Mouse (Mus musculus): ENCODE results near the gene Gcn1l1. TPM values are rescaled to one million over a fixed set of nuclear protein-coding genes. Genes with fewer than 3 reads are reported as not detected.

The Gcn1l1 gene
- total and polyA plus RNA-seq, 3 experiments = 18.2 to 81.9 (median 62.9) TPM

Other genes starting within 250 kb of the Gcn1l1 start
- 73.4 and 82.8 TPM in 2 replicates for gene Srsf9, start 238.1 kb upstream of the Gcn1l1 start, total RNA-seq (2012; rRNA removed)
- 117 and 121 TPM in 2 replicates for gene Srsf9, start 238.1 kb upstream of the Gcn1l1 start, total RNA-seq (2014; rRNA removed)
- 112 and 130 TPM in 2 replicates for gene Srsf9, start 238.1 kb upstream of the Gcn1l1 start, polyA plus RNA-seq (2012; ENCODE audit: insufficient read length, low read depth)
- gene Gatc, start 224.1 kb upstream of the Gcn1l1 start, total RNA-seq (2012; rRNA removed) = 6.2 and 7.3 TPM in 2 replicates
- gene Gatc, start 224.1 kb upstream of the Gcn1l1 start, total RNA-seq (2014; rRNA removed) = 11.7 and 14.4 TPM in 2 replicates
- 27.0 and 34.0 TPM in 2 replicates for gene Gatc, start 224.1 kb upstream of the Gcn1l1 start, polyA plus RNA-seq (2012; ENCODE audit: insufficient read length, low read depth)
- gene Triap1, start 224.0 kb upstream of the Gcn1l1 start, total RNA-seq (2012; rRNA removed) = 33.7 and 36.9 TPM in 2 replicates
- gene Triap1, start 224.0 kb upstream of the Gcn1l1 start, total RNA-seq (2014; rRNA removed) = 31.4 and 31.8 TPM in 2 replicates
- 36.1 and 38.2 TPM in 2 replicates for gene Triap1, start 224.0 kb upstream of the Gcn1l1 start, polyA plus RNA-seq (2012; ENCODE audit: insufficient read length, low read depth)
- 546 and 673 TPM in 2 replicates for gene Cox6a1, start 216.3 kb upstream of the Gcn1l1 start, total RNA-seq (2012; rRNA removed)
- gene Cox6a1, start 216.3 kb upstream of the Gcn1l1 start, total RNA-seq (2014; rRNA removed) = 203 and 257 TPM in 2 replicates
- gene Cox6a1, start 216.3 kb upstream of the Gcn1l1 start, polyA plus RNA-seq (2012; ENCODE audit: insufficient read length, low read depth) = 612 and 618 TPM in 2 replicates
- gene Msi1, start 135.7 kb upstream of the Gcn1l1 start, total RNA-seq (2012; rRNA removed) = 3.3 and 4.1 TPM in 2 replicates
- 0.66 and 0.82 TPM in 2 replicates for gene Msi1, start 135.7 kb upstream of the Gcn1l1 start, total RNA-seq (2014; rRNA removed)
- 4.9 and 5.3 TPM in 2 replicates for gene Msi1, start 135.7 kb upstream of the Gcn1l1 start, polyA plus RNA-seq (2012; ENCODE audit: insufficient read length, low read depth)
- gene Pla2g1b, start 99.0 kb upstream of the Gcn1l1 start, total RNA-seq (2012; rRNA removed) = not detected in 2 replicates
- not detected in 2 replicates for gene Pla2g1b, start 99.0 kb upstream of the Gcn1l1 start, total RNA-seq (2014; rRNA removed)
- gene Pla2g1b, start 99.0 kb upstream of the Gcn1l1 start, polyA plus RNA-seq (2012; ENCODE audit: insufficient read length, low read depth) = not detected in 2 replicates
- 16.7 and 18.0 TPM in 2 replicates for gene Sirt4, start 80.5 kb upstream of the Gcn1l1 start, total RNA-seq (2012; rRNA removed)
- 8.2 and 10.0 TPM in 2 replicates for gene Sirt4, start 80.5 kb upstream of the Gcn1l1 start, total RNA-seq (2014; rRNA removed)
- gene Sirt4, start 80.5 kb upstream of the Gcn1l1 start, polyA plus RNA-seq (2012; ENCODE audit: insufficient read length, low read depth) = 13.3 and 15.3 TPM in 2 replicates
- gene Pxn, start 58.6 kb upstream of the Gcn1l1 start, total RNA-seq (2012; rRNA removed) = 21.1 and 22.6 TPM in 2 replicates
- 13.9 and 17.0 TPM in 2 replicates for gene Pxn, start 58.6 kb upstream of the Gcn1l1 start, total RNA-seq (2014; rRNA removed)
- 30.0 and 43.4 TPM in 2 replicates for gene Pxn, start 58.6 kb upstream of the Gcn1l1 start, polyA plus RNA-seq (2012; ENCODE audit: insufficient read length, low read depth)
- gene Rplp0, start 5.8 kb upstream of the Gcn1l1 start, total RNA-seq (2012; rRNA removed) = 5,037 and 5,581 TPM in 2 replicates
- gene Rplp0, start 5.8 kb upstream of the Gcn1l1 start, total RNA-seq (2014; rRNA removed) = 5,841 and 6,606 TPM in 2 replicates
- gene Rplp0, start 5.8 kb upstream of the Gcn1l1 start, polyA plus RNA-seq (2012; ENCODE audit: insufficient read length, low read depth) = 4,313 and 4,800 TPM in 2 replicates
- gene Rab35, start 66.7 kb downstream of the Gcn1l1 start, total RNA-seq (2012; rRNA removed) = 33.8 and 36.5 TPM in 2 replicates
- gene Rab35, start 66.7 kb downstream of the Gcn1l1 start, total RNA-seq (2014; rRNA removed) = 31.9 and 37.5 TPM in 2 replicates
- 62.2 and 86.3 TPM in 2 replicates for gene Rab35, start 66.7 kb downstream of the Gcn1l1 start, polyA plus RNA-seq (2012; ENCODE audit: insufficient read length, low read depth)
- 1.7 and 1.9 TPM in 2 replicates for gene Bicdl1, start 166.4 kb downstream of the Gcn1l1 start, total RNA-seq (2012; rRNA removed)
- 2.6 and 3.5 TPM in 2 replicates for gene Bicdl1, start 166.4 kb downstream of the Gcn1l1 start, total RNA-seq (2014; rRNA removed)
- 2.3 and 5.1 TPM in 2 replicates for gene Bicdl1, start 166.4 kb downstream of the Gcn1l1 start, polyA plus RNA-seq (2012; ENCODE audit: insufficient read length, low read depth)